Comparison of ENCODE assay signal across 16 mouse cellular contexts in the genomic region with DNA sequence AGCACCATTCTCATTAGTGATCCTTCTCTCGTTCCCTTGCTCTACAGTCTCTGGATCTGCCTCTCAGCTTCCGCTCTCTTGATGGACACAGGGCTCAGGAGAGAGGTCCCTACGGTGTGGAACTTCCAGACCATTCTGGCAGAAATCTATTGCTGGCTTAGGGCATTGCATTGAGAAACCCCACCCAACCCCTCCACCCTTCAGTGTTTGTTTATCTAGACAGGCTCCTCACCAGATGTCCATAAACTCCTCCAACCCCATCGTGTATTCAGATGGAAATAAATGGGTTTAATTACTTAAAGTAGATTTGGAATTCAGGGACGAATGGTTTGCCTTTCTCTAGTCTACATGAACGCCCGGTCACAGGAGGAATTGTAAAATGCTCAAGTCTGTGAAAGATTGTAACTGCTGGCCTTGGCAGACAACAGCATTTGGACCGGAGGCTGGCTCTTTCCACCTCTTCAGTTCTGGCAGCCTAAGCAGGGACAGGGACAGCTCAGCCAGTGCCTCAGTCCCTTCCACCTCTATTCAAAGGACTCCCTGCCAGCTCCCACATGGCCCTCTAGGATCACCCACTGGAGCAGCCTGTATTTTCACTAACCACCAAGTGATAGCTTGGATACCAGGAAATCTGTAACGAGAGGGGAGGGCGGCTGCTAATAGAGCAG.
DNase-seq lines count a peak whose midpoint lies in the region; ATAC-seq and TF ChIP-seq lines count a peak whose summit lies in the region.
"Had no signal": no experiment of that assay in that cellular context is flagged by ENCODE, and none has a peak within 500 bp of the region (broad histone marks: within the 10 kb centered on the region; RNA-seq: fewer than 3 reads in every experiment).

No protein-coding gene starts in this region.

- H3K4me3 ChIP-seq in forebrain, postnatal 0 days (ENCODE audit: low read depth, low read length): no peak overlapping the region
- H3K4me3 ChIP-seq in kidney, embryonic 14.5 days (ENCODE audit: low read length): no peak overlapping the region
- H3K4me3 ChIP-seq: embryonic facial prominence, embryonic 10.5 days; heart, embryonic 15.5 days; kidney, embryonic 15.5 days; limb, embryonic 15.5 days; stomach, embryonic 15.5 days had no signal

- no peak overlapping the region for H3K9ac ChIP-seq in forebrain, postnatal 0 days
- H3K9ac ChIP-seq in kidney, embryonic 14.5 days (ENCODE audit: low read depth, low read length): no peak overlapping the region
- H3K9ac ChIP-seq: heart, embryonic 15.5 days; kidney, embryonic 15.5 days; limb, embryonic 15.5 days; stomach, embryonic 15.5 days had no signal

- no peak for TF ChIP-seq CTCF in forebrain, postnatal 0 days (IDR thresholded peaks at IDR 0.05; ENCODE audit: low read depth)

- H3K36me3 ChIP-seq in forebrain, postnatal 0 days (ENCODE audit: insufficient read depth): no peaks in the 10 kb centered on the region
- no peaks in the 10 kb centered on the region for H3K36me3 ChIP-seq in kidney, embryonic 14.5 days (ENCODE audit: control insufficient read depth, insufficient read depth, low read length)
- H3K36me3 ChIP-seq: embryonic facial prominence, embryonic 10.5 days; heart, embryonic 15.5 days; kidney, embryonic 15.5 days; limb, embryonic 15.5 days; stomach, embryonic 15.5 days had no signal

- no peak overlapping the region for H3K4me2 ChIP-seq in forebrain, postnatal 0 days (ENCODE audit: low read depth)
- no peak overlapping the region for H3K4me2 ChIP-seq in kidney, embryonic 14.5 days (replicated peaks; ENCODE audit: low read depth, low read length)
- H3K4me2 ChIP-seq: heart, embryonic 15.5 days; kidney, embryonic 15.5 days; limb, embryonic 15.5 days; stomach, embryonic 15.5 days had no signal

- peak; percentile 14 for DNase-seq in heart, adult 8-10 months (ENCODE audit: low spot score)
- DNase-seq in heart, postnatal 4 days: no peak
- DNase-seq in Muller cell, postnatal 12 days (ENCODE audit: inconsistent ontology term): peak; percentile 4
- peak; percentile 85 for DNase-seq in cerebellum, adult 11-12 months
- peak; percentile 61 for DNase-seq in forebrain, postnatal 0 days
- no peak for DNase-seq in thymus, postnatal 14 days
- no peak for DNase-seq in adipocyte (ENCODE audit: low spot score)
- DNase-seq: right cerebral cortex, postnatal 14 days; thymus, postnatal 4 days had no signal

- 0 out of 2 replicates have a peak overlapping the region, but pooled peaks have one; percentile 50 for H3K27ac ChIP-seq in forebrain, postnatal 0 days (ENCODE audit: low read depth, low read length)
- no peak overlapping the region for H3K27ac ChIP-seq in kidney, embryonic 14.5 days (ENCODE audit: low read depth, low read length)
- H3K27ac ChIP-seq: embryonic facial prominence, embryonic 10.5 days; heart, embryonic 15.5 days; kidney, embryonic 15.5 days; limb, embryonic 15.5 days; stomach, embryonic 15.5 days had no signal

- no peaks in the 10 kb centered on the region for H3K9me3 ChIP-seq in forebrain, postnatal 0 days (ENCODE audit: low read length)
- no peaks in the 10 kb centered on the region for H3K9me3 ChIP-seq in kidney, embryonic 14.5 days (ENCODE audit: control insufficient read depth, low read length)
- H3K9me3 ChIP-seq: embryonic facial prominence, embryonic 10.5 days; heart, embryonic 15.5 days; kidney, embryonic 15.5 days; limb, embryonic 15.5 days; stomach, embryonic 15.5 days had no signal

- WGBS in forebrain, postnatal 0 days: 21% methylated on average over 10 of the region's 10 CpGs
- WGBS in kidney, embryonic 14.5 days: 58% methylated on average over 10 of the region's 10 CpGs

- peaks cover 5% of the 10 kb centered on the region; the same call in 1 of the 2 replicates for H3K4me1 ChIP-seq in forebrain, postnatal 0 days (ENCODE audit: insufficient read depth)
- H3K4me1 ChIP-seq in kidney, embryonic 14.5 days (ENCODE audit: control insufficient read depth, insufficient read depth, low read length): no peaks in the 10 kb centered on the region
- H3K4me1 ChIP-seq: embryonic facial prominence, embryonic 10.5 days; heart, embryonic 15.5 days; kidney, embryonic 15.5 days; limb, embryonic 15.5 days; stomach, embryonic 15.5 days had no signal

- H3K27me3 ChIP-seq in forebrain, postnatal 0 days (ENCODE audit: insufficient read depth, low read length): no peaks in the 10 kb centered on the region
- no peaks in the 10 kb centered on the region for H3K27me3 ChIP-seq in kidney, embryonic 14.5 days (ENCODE audit: control insufficient read depth, insufficient read depth, low read length)
- H3K27me3 ChIP-seq: heart, embryonic 15.5 days; kidney, embryonic 15.5 days; limb, embryonic 15.5 days; stomach, embryonic 15.5 days had no signal

- ATAC-seq in forebrain, postnatal 0 days: peak; percentile 89
- no peak for ATAC-seq in kidney, embryonic 14.5 days (ENCODE audit: low FRiP score, low TSS enrichment)
- ATAC-seq: CD4-positive, CD25-positive, alpha-beta regulatory T cell, adult 4 months had no signal

Comparison
In these comparisons a context has a peak if more than half of its experiments do, and no peak if none do; other contexts are left out.
1. DNase-seq: peak in heart, adult 8-10 months (single experiment), Muller cell, postnatal 12 days (single experiment), cerebellum, adult 11-12 months (single experiment) and forebrain, postnatal 0 days (single experiment); none in heart, postnatal 4 days (single experiment), thymus, postnatal 14 days (single experiment) and adipocyte (single experiment).